Mouse (Mus musculus) G1E (cell line): Measurements from ENCODE around the gene 4933411K16Rik.

Source experiments
- CTCF ChIP-seq: IDR thresholded peaks from 2 replicates; pipeline ENCODE4 v1.5.1; 2012; ENCODE audit warnings: low read depth, low read length, inconsistent platforms, mixed read lengths
- GATA1 ChIP-seq: IDR thresholded peaks from 2 replicates; pipeline ENCODE4 v1.6.1; 2012; ENCODE audit warnings: borderline replicate concordance, low read length, inconsistent platforms, mixed read lengths
- GATA2 ChIP-seq: IDR thresholded peaks from 2 replicates; pipeline ENCODE4 v1.6.1; 2012; ENCODE audit warnings: low read depth, low read length, inconsistent platforms, borderline replicate concordance
- POLR2AphosphoS5 ChIP-seq: IDR thresholded peaks from 2 replicates; pipeline ENCODE4 v1.6.1; 2012; ENCODE audit warnings: low read depth, low read length, inconsistent platforms; ENCODE audit not compliant: insufficient replicate concordance
- TAL1 ChIP-seq: conservative IDR thresholded peaks from 2 replicates; pipeline ENCODE4 v1.6.1; 2012; ENCODE audit warnings: low read depth, low read length, inconsistent platforms, mixed read lengths

- no peak for TF ChIP-seq CTCF
- TF ChIP-seq POLR2AphosphoS5 = no peak
- no peak for TF ChIP-seq GATA1
- TF ChIP-seq GATA2 = no peak
- TF ChIP-seq TAL1 = no peak
Measured at GRCm38 (mm10) chr19:42034146-42034775, 17.8 kb upstream of the 4933411K16Rik start.
